In the genomic region with DNA sequence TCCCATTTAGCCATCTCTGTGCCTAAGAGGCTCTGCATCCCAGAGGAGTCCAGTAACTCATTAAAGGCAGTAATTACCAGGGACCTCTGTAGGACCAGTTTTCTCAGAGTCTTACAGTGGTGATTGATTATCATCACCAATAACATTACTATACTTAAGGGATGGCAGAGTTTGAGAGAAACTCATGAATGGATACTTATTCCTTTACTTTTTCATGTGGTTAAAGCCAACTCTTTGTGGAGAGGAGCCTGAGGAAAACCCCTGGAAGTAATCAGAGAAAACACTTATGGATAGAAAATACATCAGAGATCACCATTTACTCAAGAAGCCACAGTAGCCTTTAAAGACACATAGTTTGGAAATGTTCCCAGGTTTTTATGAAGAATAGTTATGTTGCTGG, we compare ENCODE assay signal across 13 mouse cellular contexts. TPM values are rescaled to one million over a fixed set of nuclear protein-coding genes. Genes with fewer than 3 reads are reported as not detected.
"Had no signal": no experiment of that assay in that cellular context is flagged by ENCODE, and none has a peak within 500 bp of the region (broad histone marks: within the 10 kb centered on the region; RNA-seq: fewer than 3 reads in every experiment).

A gene (minus strand): TSS at position 101 of the 400 bp plus-strand sequence.

- DNase-seq: retina, postnatal 1 day; right cerebral cortex, adult 18-20 months; right cerebral cortex, postnatal 14 days; right cerebral cortex, postnatal 25 days; right cerebral cortex, postnatal 4 days; spleen, adult 18-20 months; thymus, adult 18-20 months; thymus, adult 2 months; thymus, postnatal 14 days; thymus, postnatal 25 days; thymus, postnatal 36 days; thymus, postnatal 4 days had no signal

RNA-seq across cellular contexts. Expression of the gene that starts here (rescaled TPM):
- total RNA-seq: neutrophil, adult 5-6 weeks had no signal
